Mouse (Mus musculus): ENCODE data around the gene Prdm10.

Gene Prdm10

GRCm38 (mm10) chr9:31280366-31281010 is at the start of gene Prdm10:
Gene Prdm10, plus strand, starts transcription at chr9:31280538.
- DNase-seq: peak; percentile 93

GRCm38 (mm10) chr9:31235030-31235429 is 45.3 kb upstream of the Prdm10 start:
- no peak for DNase-seq

GRCm38 (mm10) chr9:31235489-31235888 is 44.8 kb upstream of the Prdm10 start:
- no peak for DNase-seq

- no peak for DNase-seq
Measured at GRCm38 (mm10) chr9:31236079-31236478, 44.3 kb upstream of the Prdm10 start.

- no peak for DNase-seq
Measured at GRCm38 (mm10) chr9:31238526-31238925, 41.8 kb upstream of the Prdm10 start.

- DNase-seq: no peak
Measured at GRCm38 (mm10) chr9:31239551-31239950, 40.8 kb upstream of the Prdm10 start.

- no peak for DNase-seq
Measured at GRCm38 (mm10) chr9:31240522-31241207, 39.7 kb upstream of the Prdm10 start.

- no peak for DNase-seq
Measured at GRCm38 (mm10) chr9:31241208-31241699, 39.1 kb upstream of the Prdm10 start.

GRCm38 (mm10) chr9:31243306-31243938 is 36.9 kb upstream of the Prdm10 start:
- DNase-seq: peak; percentile 9

- no peak for DNase-seq
Measured at GRCm38 (mm10) chr9:31243939-31244333, 36.4 kb upstream of the Prdm10 start.

- DNase-seq: no peak
Measured at GRCm38 (mm10) chr9:31245006-31245405, 35.3 kb upstream of the Prdm10 start.

- DNase-seq: no peak
Measured at GRCm38 (mm10) chr9:31246421-31246820, 33.9 kb upstream of the Prdm10 start.

- no peak for DNase-seq
Measured at GRCm38 (mm10) chr9:31247447-31248220, 32.7 kb upstream of the Prdm10 start.

- peak; percentile 24 for DNase-seq
Measured at GRCm38 (mm10) chr9:31252182-31252799, 28.0 kb upstream of the Prdm10 start.

GRCm38 (mm10) chr9:31253311-31253734 is 27.0 kb upstream of the Prdm10 start:
- no peak for DNase-seq

GRCm38 (mm10) chr9:31253866-31254696 is 26.3 kb upstream of the Prdm10 start:
- DNase-seq: no peak

GRCm38 (mm10) chr9:31254697-31255004 is 25.7 kb upstream of the Prdm10 start:
- DNase-seq: no peak

- no peak for DNase-seq
Measured at GRCm38 (mm10) chr9:31255953-31256352, 24.4 kb upstream of the Prdm10 start.

GRCm38 (mm10) chr9:31258237-31258636 is 22.1 kb upstream of the Prdm10 start:
- DNase-seq: no peak

GRCm38 (mm10) chr9:31260219-31260618 is 20.1 kb upstream of the Prdm10 start:
- no peak for DNase-seq

GRCm38 (mm10) chr9:31262226-31263105 is 17.9 kb upstream of the Prdm10 start:
- DNase-seq: no peak

Data from thymus, postnatal 25 days (tissue).